Mouse (Mus musculus): ENCODE data around the gene Setd4.
"Not testable (repeated sequence)": the region's sequence is repeated elsewhere in the genome, so short reads cannot be mapped to it uniquely, and the experiment has no call there.

Gene Setd4

GRCm38 (mm10) chr16:93603439-93604212 lies at the start of gene Setd4:
Gene Setd4, minus strand, starts transcription at chr16:93604063.
- peak; percentile 89 for DNase-seq (ENCODE audit: low read depth, low spot score)

GRCm38 (mm10) chr16:93648441-93649183 lies 44.7 kb upstream of the Setd4 start:
- DNase-seq (ENCODE audit: low read depth, low spot score), result no peak

- DNase-seq (ENCODE audit: low read depth, low spot score), result no peak
These were observed 40.1 kb upstream of the Setd4 start for GRCm38 (mm10) chr16:93644006-93644405.

- no peak for DNase-seq (ENCODE audit: low read depth, low spot score)
These were observed 24.0 kb upstream of the Setd4 start, which contains the start of gene Gm5678 for GRCm38 (mm10) chr16:93627761-93628400. Gene Gm5678, plus strand, starts transcription at chr16:93628097.

GRCm38 (mm10) chr16:93626745-93627144 lies 22.9 kb upstream of the Setd4 start:
- DNase-seq (ENCODE audit: low read depth, low spot score), result no peak

- DNase-seq (ENCODE audit: low read depth, low spot score), result no peak
These were observed 20.8 kb upstream of the Setd4 start for GRCm38 (mm10) chr16:93624671-93625070.

GRCm38 (mm10) chr16:93623759-93624158 lies 19.9 kb upstream of the Setd4 start:
- DNase-seq (ENCODE audit: low read depth, low spot score), result not testable (repeated sequence)

GRCm38 (mm10) chr16:93615118-93615870 lies 11.4 kb upstream of the Setd4 start:
- DNase-seq (ENCODE audit: low read depth, low spot score), result no peak

GRCm38 (mm10) chr16:93610961-93611360 lies 7.1 kb upstream of the Setd4 start:
- DNase-seq (ENCODE audit: low read depth, low spot score), result no peak

GRCm38 (mm10) chr16:93609796-93610195 lies 5.9 kb upstream of the Setd4 start:
- no peak for DNase-seq (ENCODE audit: low read depth, low spot score)

GRCm38 (mm10) chr16:93608731-93609130 lies 4.9 kb upstream of the Setd4 start:
- DNase-seq (ENCODE audit: low read depth, low spot score), result no peak

- DNase-seq (ENCODE audit: low read depth, low spot score), result no peak
These were observed 3.8 kb upstream of the Setd4 start for GRCm38 (mm10) chr16:93607669-93608101.

GRCm38 (mm10) chr16:93606146-93606545 lies 2.3 kb upstream of the Setd4 start:
- DNase-seq (ENCODE audit: low read depth, low spot score), result no peak

GRCm38 (mm10) chr16:93605553-93605952 lies 1.7 kb upstream of the Setd4 start, which contains the start of gene Cbr1:
Gene Cbr1, plus strand, starts transcription at chr16:93605853.
- DNase-seq (ENCODE audit: low read depth, low spot score), result no peak

GRCm38 (mm10) chr16:93604481-93604969 lies 662 bp upstream of the Setd4 start:
- no peak for DNase-seq (ENCODE audit: low read depth, low spot score)

GRCm38 (mm10) chr16:93599461-93599860 lies 4.4 kb downstream of the Setd4 start:
- DNase-seq (ENCODE audit: low read depth, low spot score), result no peak

GRCm38 (mm10) chr16:93597551-93597950 lies 6.3 kb downstream of the Setd4 start:
- DNase-seq (ENCODE audit: low read depth, low spot score), result no peak

GRCm38 (mm10) chr16:93596807-93597206 lies 7.1 kb downstream of the Setd4 start:
- DNase-seq (ENCODE audit: low read depth, low spot score), result no peak

- DNase-seq (ENCODE audit: low read depth, low spot score), result no peak
These were observed 8.1 kb downstream of the Setd4 start for GRCm38 (mm10) chr16:93595766-93596165.

- no peak for DNase-seq (ENCODE audit: low read depth, low spot score)
These were observed 9.4 kb downstream of the Setd4 start for GRCm38 (mm10) chr16:93594448-93594847.

GRCm38 (mm10) chr16:93593406-93593805 lies 10.5 kb downstream of the Setd4 start:
- DNase-seq (ENCODE audit: low read depth, low spot score), result no peak
